Mouse (Mus musculus): ENCODE data around the gene Acox3. TPM values are rescaled to one million over a fixed set of nuclear protein-coding genes. Genes with fewer than 3 reads are reported as not detected.

Acox3 gene
- polyA plus RNA-seq, 1 experiment from 2014 or later, result 18.5 TPM

GRCm38 (mm10) chr5:35557946-35558621 lies 24.8 kb upstream of the Acox3 start:
- H3K4me3 ChIP-seq, result no peak overlapping the region
- 68% methylated on average over 13 of the region's 13 CpGs for WGBS
- H3K4me2 ChIP-seq, result no peak overlapping the region
- no peaks in the 10 kb centered on the region for H3K9me3 ChIP-seq
- ATAC-seq (ENCODE audit: low read depth), result no peak; the same call in 1 of the 2 replicates
- H3K4me1 ChIP-seq (replicated peaks), result no peaks in the 10 kb centered on the region
- no peak overlapping the region for H3K9ac ChIP-seq
- no peak overlapping the region for H3K27ac ChIP-seq (replicated peaks)
- no peaks in the 10 kb centered on the region for H3K27me3 ChIP-seq
- peaks cover 82% of the 10 kb centered on the region for H3K36me3 ChIP-seq

GRCm38 (mm10) chr5:35559447-35559846 lies 23.4 kb upstream of the Acox3 start:
- H3K36me3 ChIP-seq, result peaks cover 90% of the 10 kb centered on the region

GRCm38 (mm10) chr5:35562616-35563015 lies 20.2 kb upstream of the Acox3 start:
- WGBS, result 87% methylated on average over 2 of the region's 2 CpGs
- H3K36me3 ChIP-seq, result peaks cover 93% of the 10 kb centered on the region

More at GRCm38 (mm10) chr5:35559447-35559846, 23.4 kb upstream of the Acox3 start:
- H3K4me3 ChIP-seq, result no peak overlapping the region
- H3K27ac ChIP-seq (replicated peaks), result no peak overlapping the region
- no peak for ATAC-seq (ENCODE audit: low read depth)
- H3K4me1 ChIP-seq (replicated peaks), result no peaks in the 10 kb centered on the region
- H3K9me3 ChIP-seq, result no peaks in the 10 kb centered on the region
- H3K27me3 ChIP-seq, result no peaks in the 10 kb centered on the region
- H3K9ac ChIP-seq, result no peak overlapping the region
- H3K4me2 ChIP-seq, result no peak overlapping the region
- WGBS, result 86% methylated on average over 8 of the region's 8 CpGs

GRCm38 (mm10) chr5:35563449-35563848 lies 19.4 kb upstream of the Acox3 start:
- H3K9ac ChIP-seq, result no peak overlapping the region
- H3K4me3 ChIP-seq, result no peak overlapping the region
- H3K27ac ChIP-seq (replicated peaks), result no peak overlapping the region
- peaks cover 94% of the 10 kb centered on the region for H3K36me3 ChIP-seq
- H3K4me1 ChIP-seq (replicated peaks), result no peaks in the 10 kb centered on the region
- H3K27me3 ChIP-seq, result no peaks in the 10 kb centered on the region
- no peak for ATAC-seq (ENCODE audit: low read depth)
- H3K9me3 ChIP-seq, result no peaks in the 10 kb centered on the region
- 0% methylated on average over 1 of the region's 1 CpGs for WGBS
- no peak overlapping the region for H3K4me2 ChIP-seq

More at GRCm38 (mm10) chr5:35562616-35563015, 20.2 kb upstream of the Acox3 start:
- H3K4me2 ChIP-seq, result no peak overlapping the region
- H3K9ac ChIP-seq, result no peak overlapping the region
- H3K4me3 ChIP-seq, result no peak overlapping the region
- no peaks in the 10 kb centered on the region for H3K9me3 ChIP-seq
- H3K27ac ChIP-seq (replicated peaks), result no peak overlapping the region
- H3K4me1 ChIP-seq (replicated peaks), result no peaks in the 10 kb centered on the region
- no peak for ATAC-seq (ENCODE audit: low read depth)
- H3K27me3 ChIP-seq, result no peaks in the 10 kb centered on the region

GRCm38 (mm10) chr5:35565217-35565616 lies 17.6 kb upstream of the Acox3 start:
- no peaks in the 10 kb centered on the region for H3K4me1 ChIP-seq (replicated peaks)
- no peak overlapping the region for H3K4me2 ChIP-seq
- WGBS, result 89% methylated on average over 9 of the region's 9 CpGs
- no peak overlapping the region for H3K27ac ChIP-seq (replicated peaks)
- no peak overlapping the region for H3K4me3 ChIP-seq
- no peak overlapping the region for H3K9ac ChIP-seq
- no peaks in the 10 kb centered on the region for H3K9me3 ChIP-seq
- no peaks in the 10 kb centered on the region for H3K27me3 ChIP-seq
- peaks cover 95% of the 10 kb centered on the region for H3K36me3 ChIP-seq
- ATAC-seq (ENCODE audit: low read depth), result no peak

GRCm38 (mm10) chr5:35566632-35567031 lies 16.2 kb upstream of the Acox3 start:
- 89% methylated on average over 4 of the region's 4 CpGs for WGBS
- no peak overlapping the region for H3K4me2 ChIP-seq
- peaks cover 96% of the 10 kb centered on the region for H3K36me3 ChIP-seq
- no peaks in the 10 kb centered on the region for H3K4me1 ChIP-seq (replicated peaks)
- ATAC-seq (ENCODE audit: low read depth), result no peak
- no peaks in the 10 kb centered on the region for H3K9me3 ChIP-seq
- no peak overlapping the region for H3K4me3 ChIP-seq
- no peaks in the 10 kb centered on the region for H3K27me3 ChIP-seq
- H3K9ac ChIP-seq, result no peak overlapping the region
- H3K27ac ChIP-seq (replicated peaks), result no peak overlapping the region

- Histone ChIP-seq H3K4me1 (replicated peaks) (peaks cover 14% of the 10 kb centered on the region), H3K27ac (replicated peaks) (no peak overlapping the region), H3K4me3 (no peak overlapping the region), H3K9me3 (no peaks in the 10 kb centered on the region), H3K9ac (no peak overlapping the region), H3K4me2 (no peak overlapping the region), H3K27me3 (no peaks in the 10 kb centered on the region), H3K36me3 (peaks cover 66% of the 10 kb centered on the region)
- ATAC-seq (ENCODE audit: low read depth), result no peak
- WGBS, result 93% methylated on average over 6 of the region's 6 CpGs
Observed at GRCm38 (mm10) chr5:35571546-35571945, 11.3 kb upstream of the Acox3 start.

GRCm38 (mm10) chr5:35574653-35575599 lies 7.9 kb upstream of the Acox3 start, which contains the start of gene Trmt44:
Gene Trmt44 (minus strand): TSS chr5:35575070.
- Histone ChIP-seq H3K4me1 (replicated peaks) (peaks cover 14% of the 10 kb centered on the region), H3K9ac (peak within 1 kb of the TSS; percentile 82), H3K9me3 (no peaks in the 10 kb centered on the region), H3K36me3 (peaks cover 34% of the 10 kb centered on the region), H3K27me3 (peaks cover 16% of the 10 kb centered on the region; the same call in 1 of the 2 replicates), H3K27ac (replicated peaks) (peak within 1 kb of the TSS; percentile 91), H3K4me2 (peak within 1 kb of the TSS; percentile 89), H3K4me3 (peak within 1 kb of the TSS; percentile 76)
- ATAC-seq (ENCODE audit: low read depth), result peak; percentile 96
- WGBS, result 3% methylated on average over 56 of the region's 56 CpGs

GRCm38 (mm10) chr5:35576409-35577020 lies 6.3 kb upstream of the Acox3 start:
- H3K27me3 ChIP-seq, result peaks cover 20% of the 10 kb centered on the region; the same call in 1 of the 2 replicates
- no peak overlapping the region for H3K27ac ChIP-seq (replicated peaks)
- H3K9me3 ChIP-seq, result no peaks in the 10 kb centered on the region
- WGBS, result 92% methylated on average over 10 of the region's 10 CpGs
- H3K4me1 ChIP-seq (replicated peaks), result peaks cover 14% of the 10 kb centered on the region
- no peak overlapping the region for H3K4me2 ChIP-seq
- H3K36me3 ChIP-seq, result peaks cover 21% of the 10 kb centered on the region
- H3K4me3 ChIP-seq, result no peak overlapping the region
- H3K9ac ChIP-seq, result no peak overlapping the region
- no peak for ATAC-seq (ENCODE audit: low read depth)

GRCm38 (mm10) chr5:35578411-35578810 lies 4.4 kb upstream of the Acox3 start:
- no peaks in the 10 kb centered on the region for H3K9me3 ChIP-seq
- WGBS, result 61% methylated on average over 2 of the region's 2 CpGs
- no peak for ATAC-seq (ENCODE audit: low read depth)

GRCm38 (mm10) chr5:35579247-35579893 lies 3.5 kb upstream of the Acox3 start:
- Histone ChIP-seq H3K4me1 (replicated peaks) (peaks cover 28% of the 10 kb centered on the region), H3K4me2 (no peak overlapping the region), H3K27ac (replicated peaks) (no peak overlapping the region), H3K9ac (no peak overlapping the region), H3K4me3 (no peak overlapping the region), H3K36me3 (no peaks in the 10 kb centered on the region), H3K9me3 (no peaks in the 10 kb centered on the region), H3K27me3 (peaks cover 20% of the 10 kb centered on the region; the same call in 1 of the 2 replicates)
- WGBS, result 63% methylated on average over 5 of the region's 5 CpGs
- ATAC-seq (ENCODE audit: low read depth), result no peak

More at GRCm38 (mm10) chr5:35578411-35578810, 4.4 kb upstream of the Acox3 start:
- Histone ChIP-seq H3K4me2 (no peak overlapping the region), H3K4me1 (replicated peaks) (peaks cover 26% of the 10 kb centered on the region), H3K9ac (no peak overlapping the region), H3K36me3 (peaks cover 3% of the 10 kb centered on the region; the same call in 1 of the 2 replicates), H3K4me3 (no peak overlapping the region), H3K27me3 (peaks cover 20% of the 10 kb centered on the region; the same call in 1 of the 2 replicates), H3K27ac (replicated peaks) (no peak overlapping the region)

Measured in neural tube, embryonic 13.5 days (tissue).